Mouse (Mus musculus): ENCODE data around the gene Chd4.
"Not testable (repeated sequence)": the region's sequence is repeated elsewhere in the genome, so short reads cannot be mapped to it uniquely, and the experiment has no call there.

Gene Chd4

DNA sequence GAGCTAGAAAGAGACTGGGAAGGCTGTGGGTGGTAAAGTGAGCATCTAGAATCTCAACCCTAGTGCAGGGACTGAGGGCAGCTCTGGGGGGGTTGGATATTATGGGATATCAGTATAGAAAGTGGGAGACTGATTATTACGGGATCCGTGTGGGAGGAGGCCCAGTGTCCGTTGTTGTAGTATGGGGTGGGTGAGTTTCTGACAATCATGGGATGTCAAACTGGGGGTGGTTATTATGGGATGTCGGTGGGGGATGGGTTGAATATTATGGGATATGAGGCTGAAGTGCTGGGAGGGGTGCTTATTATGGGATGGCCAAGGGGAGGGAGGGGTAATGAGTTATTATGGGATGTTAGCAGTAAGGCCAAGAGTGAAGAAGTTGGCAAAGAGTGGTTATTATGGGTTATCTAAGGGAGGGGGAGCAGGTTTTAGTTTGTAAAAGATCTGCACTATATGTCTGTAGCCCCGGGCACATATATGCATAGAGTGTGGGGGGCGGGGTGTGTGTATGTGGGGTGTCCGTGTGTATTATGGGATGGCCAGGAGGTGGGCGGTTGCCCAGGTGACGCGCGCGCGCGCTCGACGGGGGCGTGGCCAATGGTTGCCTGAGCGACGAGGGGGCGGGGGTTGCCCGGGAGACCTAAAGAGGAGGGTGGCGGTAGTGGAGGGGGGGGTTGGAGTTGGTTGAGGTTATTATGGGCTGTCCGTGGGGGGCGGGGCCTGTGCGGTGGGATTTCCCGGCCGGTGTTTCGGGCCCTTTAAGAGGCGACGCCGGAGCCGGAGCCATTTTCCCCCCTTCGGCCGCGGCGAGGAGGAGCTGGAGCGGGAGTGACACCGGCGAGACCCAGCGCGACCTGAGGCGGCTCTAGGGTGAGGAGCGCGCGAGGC lies at the start of gene Chd4:
Gene Chd4, plus strand, starts transcription at position 591 of the 888 bp plus-strand sequence.
- DNase-seq (ENCODE audit: low read depth, low spot score), result peak; percentile 94

DNA sequence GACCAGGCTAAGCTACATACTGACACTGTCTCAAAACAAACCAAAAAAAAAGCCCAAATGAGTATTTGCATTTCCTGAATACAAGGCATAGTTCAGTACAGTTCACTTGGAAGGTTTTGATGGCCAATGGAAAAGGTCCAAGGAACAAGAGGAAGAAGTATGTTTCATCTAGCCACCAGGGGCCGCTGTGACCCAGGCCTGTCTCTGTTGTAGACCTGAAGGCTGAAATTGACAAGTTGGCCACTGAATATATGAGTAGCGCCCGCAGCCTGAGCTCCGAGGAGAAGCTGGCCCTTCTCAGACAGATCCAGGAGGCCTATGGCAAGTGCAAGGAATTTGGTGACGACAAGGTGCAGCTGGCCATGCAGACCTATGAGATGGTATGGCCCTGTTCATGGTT lies 49.1 kb upstream of the Chd4 start:
- DNase-seq (ENCODE audit: low read depth, low spot score), result peak; percentile 77

DNA sequence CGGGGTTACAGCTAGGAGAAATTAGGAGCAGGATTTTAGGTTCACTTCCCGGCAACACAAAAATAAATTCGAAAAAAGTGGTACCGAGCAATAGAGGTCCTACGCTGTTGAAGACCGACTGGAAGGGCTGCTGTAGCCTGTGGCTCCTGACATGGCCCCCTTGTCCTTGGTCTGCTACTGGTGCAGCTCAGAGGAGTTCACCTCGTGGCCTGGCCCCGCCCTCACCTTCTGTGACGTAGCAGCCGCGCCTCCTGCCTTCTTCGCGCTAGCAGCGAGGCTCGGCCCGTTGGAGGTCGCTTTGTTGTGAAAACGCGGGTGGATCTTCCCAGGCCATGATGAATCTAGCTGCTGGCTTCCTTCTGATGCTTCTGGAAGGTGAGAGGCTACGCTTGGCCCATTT lies 46.1 kb upstream of the Chd4 start, which contains the start of gene Acrbp:
Gene Acrbp, plus strand, starts transcription at position 12 of the 400 bp plus-strand sequence.
- DNase-seq (ENCODE audit: low read depth, low spot score), result no peak

DNA sequence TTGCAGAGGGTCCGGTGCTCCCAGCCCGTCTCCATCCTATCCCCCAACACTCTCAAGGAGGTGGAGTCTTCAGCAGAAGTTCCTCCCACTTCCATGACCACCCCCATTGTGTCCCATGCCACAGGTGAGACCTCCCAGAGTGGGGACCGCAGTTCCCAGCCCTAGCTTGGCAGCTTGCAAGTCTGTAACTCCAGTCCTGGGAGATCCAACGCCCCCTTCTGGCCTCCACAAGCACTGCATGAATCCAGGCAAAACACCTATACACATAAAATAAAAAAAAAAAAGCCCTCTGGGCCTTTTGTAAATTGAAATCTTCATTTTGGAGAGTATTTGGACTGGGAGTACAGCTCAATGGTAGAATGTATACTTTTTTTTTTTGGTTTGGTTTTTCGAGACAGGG lies 44.5 kb upstream of the Chd4 start:
- peak; percentile 50 for DNase-seq (ENCODE audit: low read depth, low spot score)

DNA sequence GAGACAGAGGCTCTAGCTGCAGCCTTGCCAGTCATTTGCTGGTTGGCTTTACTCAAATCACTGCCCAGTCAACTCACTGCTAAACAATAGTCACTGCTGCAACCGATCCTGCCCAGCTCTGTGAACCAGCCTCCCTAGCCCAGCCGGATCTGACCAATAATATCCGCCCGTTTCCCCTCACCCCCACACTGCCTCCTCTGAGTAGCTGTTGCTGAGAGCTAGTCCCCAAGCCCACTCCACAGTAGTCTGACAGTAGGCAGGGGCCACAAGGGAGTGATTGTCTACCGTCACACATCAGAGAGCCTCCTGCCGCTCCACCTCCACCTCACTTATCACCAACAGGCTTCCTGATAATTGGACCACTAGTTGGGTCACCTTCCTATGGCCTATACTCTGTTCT lies 34.3 kb upstream of the Chd4 start:
- no peak for DNase-seq (ENCODE audit: low read depth, low spot score)

DNA sequence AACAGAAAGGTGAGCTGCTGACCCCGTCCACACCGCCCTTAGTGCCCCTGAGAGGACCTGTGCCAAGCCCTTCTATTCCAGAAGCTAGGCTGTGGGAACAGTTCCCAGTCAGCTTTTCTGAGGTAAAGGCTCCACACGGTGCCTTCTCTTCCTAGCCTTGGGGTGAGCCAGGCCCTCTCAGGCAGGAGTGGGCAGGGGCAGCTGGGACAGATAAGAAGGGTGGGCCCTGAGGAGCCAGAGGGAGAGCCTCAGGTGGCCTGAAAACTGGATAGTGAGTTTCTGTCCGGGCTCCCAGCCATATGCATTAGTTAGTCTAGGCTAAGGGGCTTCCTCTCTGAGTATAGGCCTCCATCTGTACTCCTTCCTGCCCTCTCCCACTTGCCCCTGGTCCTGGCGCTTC lies 33.3 kb upstream of the Chd4 start:
- no peak for DNase-seq (ENCODE audit: low read depth, low spot score)

DNA sequence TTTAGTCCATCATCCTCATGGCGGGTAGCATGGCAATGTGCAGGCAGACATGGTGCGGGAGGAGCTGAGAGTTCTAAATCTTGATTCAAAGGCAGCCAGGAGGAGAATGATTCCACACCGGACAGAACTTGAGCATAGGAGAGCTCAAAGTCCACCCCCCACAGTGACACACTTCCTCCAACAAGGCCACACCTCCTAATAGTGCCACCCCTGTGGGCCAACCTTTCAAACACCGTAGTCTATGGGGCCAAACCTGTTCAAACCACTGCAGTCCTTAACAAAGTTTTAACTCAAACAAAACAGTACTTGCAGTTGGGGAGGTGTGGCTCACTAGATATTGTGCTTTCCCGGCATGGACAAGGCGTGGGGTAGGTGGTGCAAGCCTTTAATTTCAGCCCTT lies 31.9 kb upstream of the Chd4 start:
- DNase-seq (ENCODE audit: low read depth, low spot score), result no peak

DNA sequence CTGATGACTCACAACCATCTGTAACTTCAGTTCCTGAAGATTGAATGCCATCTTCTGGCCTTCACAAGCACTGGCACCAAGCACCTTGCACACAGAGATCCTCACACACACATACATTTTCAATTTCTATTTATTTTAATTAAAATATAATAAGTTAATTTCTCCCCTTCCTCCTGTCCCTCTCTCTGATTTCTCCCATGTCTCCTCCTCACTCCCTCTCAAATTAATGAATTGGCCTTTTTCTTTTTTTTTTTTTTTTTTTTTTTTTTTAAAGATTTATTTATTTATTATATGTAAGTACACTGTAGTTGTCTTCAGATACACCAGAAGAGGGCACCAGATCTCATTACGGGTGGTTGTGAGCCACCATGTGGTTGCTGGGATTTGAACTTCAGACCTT lies 30.6 kb upstream of the Chd4 start:
- DNase-seq (ENCODE audit: low read depth, low spot score), result not testable (repeated sequence)

DNA sequence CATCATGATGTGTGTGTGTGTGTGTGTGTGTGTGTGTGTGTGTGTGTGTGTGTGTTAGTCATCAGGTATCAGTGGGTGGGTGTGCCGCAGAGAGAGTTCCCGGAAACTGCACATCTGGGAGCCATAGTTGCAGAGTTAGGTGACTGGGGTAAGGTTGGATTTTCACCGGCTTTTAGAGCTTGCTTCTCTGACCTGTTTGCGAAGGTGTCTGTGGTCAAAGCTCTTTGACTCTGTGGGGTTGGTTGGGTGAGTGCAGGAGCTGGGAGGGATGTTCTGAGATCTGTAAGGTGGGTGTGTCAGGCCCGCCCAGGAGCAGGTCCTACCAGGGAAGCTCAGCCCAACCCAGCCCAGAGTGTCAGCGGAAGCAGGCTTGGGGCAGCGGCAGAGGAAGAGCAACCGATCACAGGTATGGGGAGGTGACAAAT lies 28.2 kb upstream of the Chd4 start, which contains the start of gene Lpar5:
Gene Lpar5, plus strand, starts transcription at position 350 of the 425 bp plus-strand sequence.
- DNase-seq (ENCODE audit: low read depth, low spot score), result peak; percentile 82

DNA sequence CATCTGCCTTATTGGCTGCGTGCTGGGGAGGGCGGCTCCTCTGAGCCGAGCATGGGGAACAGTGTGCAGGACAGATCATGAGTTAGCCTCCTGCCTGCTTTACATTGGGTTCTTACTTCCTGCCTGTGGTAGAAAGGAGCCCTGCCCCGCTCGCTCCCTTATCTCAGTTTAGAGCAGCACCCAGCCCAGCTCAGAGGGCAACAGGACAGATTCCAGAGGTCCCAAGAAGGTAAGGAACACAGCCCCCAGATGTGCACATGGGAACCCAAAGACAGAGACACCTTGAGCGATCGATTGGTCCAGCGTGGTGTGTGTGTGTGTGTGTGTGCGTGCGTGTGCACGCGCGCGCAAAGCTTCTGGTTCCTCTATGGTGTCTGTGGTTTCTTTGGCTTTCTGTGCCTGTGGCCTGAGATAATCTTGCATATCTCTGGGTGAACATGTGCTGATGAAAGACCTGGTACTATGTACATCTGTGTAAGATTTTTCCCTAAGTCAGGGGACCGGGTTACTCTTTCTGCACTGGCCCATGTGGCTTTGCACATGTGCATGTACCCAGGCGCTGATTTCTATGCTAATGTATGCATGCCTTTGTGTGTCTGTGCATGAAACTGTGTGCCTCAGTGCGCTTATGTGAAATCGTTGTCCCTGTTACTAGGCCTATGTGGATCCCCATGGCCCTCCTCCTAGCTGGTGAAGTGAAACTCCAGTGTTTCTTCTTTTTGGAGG lies 24.4 kb upstream of the Chd4 start:
- DNase-seq (ENCODE audit: low read depth, low spot score), result peak; percentile 80

DNA sequence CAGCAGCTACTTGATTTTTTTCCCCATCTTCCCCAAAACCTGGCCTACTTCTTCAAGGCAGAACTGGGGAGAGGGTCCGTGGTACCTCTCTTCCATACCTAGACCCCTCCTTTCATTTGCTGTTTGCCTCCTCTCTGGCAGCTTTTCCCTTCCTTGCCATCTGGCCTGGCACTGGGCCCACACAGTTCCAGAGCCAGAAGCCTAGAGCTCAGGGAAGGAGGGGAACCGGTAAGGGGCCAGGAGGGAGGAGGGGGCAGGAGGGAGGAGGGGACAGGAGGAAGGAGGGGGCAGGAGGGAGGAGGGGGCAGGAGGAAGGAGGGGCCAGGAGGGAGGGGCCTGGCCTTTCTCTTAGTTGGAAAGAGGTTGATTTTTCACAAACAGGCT lies 23.9 kb upstream of the Chd4 start:
- DNase-seq (ENCODE audit: low read depth, low spot score), result peak; percentile 54

DNA sequence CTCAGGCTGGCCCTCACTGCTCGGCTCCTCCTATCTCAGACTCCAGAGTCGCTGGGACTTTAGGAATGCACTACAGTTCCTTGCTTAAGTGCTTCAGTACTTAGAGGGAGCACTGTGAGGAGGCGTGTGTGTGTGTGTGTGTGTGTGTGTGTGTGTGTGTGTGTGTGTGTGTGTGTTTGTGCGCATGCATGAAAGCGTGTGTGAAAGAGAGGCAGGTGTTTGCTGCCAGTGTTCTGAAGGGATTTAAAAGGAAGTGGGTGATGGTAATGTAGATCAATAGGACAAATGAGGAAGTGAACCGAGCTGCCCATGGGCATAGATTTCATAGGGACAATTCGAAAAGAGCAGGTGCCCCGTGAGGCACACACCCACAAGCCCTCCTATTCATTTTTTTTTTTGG lies 22.0 kb upstream of the Chd4 start:
- peak; percentile 62 for DNase-seq (ENCODE audit: low read depth, low spot score)

DNA sequence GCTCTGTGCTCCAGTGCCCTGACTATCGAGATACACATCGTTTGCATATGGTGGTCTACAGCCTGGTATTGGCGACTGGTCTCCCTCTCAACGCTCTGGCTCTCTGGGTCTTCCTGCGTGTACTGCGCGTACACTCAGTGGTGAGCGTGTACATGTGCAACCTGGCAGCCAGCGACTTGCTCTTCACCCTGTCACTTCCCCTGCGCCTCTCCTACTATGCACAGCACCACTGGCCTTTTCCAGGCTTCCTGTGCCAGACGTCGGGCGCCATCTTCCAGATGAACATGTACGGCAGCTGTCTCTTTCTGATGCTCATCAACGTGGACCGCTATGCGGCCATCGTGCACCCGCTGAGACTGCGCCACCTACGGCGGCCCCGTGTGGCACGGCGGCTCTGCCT lies 14.4 kb upstream of the Chd4 start:
- no peak for DNase-seq (ENCODE audit: low read depth, low spot score)

DNA sequence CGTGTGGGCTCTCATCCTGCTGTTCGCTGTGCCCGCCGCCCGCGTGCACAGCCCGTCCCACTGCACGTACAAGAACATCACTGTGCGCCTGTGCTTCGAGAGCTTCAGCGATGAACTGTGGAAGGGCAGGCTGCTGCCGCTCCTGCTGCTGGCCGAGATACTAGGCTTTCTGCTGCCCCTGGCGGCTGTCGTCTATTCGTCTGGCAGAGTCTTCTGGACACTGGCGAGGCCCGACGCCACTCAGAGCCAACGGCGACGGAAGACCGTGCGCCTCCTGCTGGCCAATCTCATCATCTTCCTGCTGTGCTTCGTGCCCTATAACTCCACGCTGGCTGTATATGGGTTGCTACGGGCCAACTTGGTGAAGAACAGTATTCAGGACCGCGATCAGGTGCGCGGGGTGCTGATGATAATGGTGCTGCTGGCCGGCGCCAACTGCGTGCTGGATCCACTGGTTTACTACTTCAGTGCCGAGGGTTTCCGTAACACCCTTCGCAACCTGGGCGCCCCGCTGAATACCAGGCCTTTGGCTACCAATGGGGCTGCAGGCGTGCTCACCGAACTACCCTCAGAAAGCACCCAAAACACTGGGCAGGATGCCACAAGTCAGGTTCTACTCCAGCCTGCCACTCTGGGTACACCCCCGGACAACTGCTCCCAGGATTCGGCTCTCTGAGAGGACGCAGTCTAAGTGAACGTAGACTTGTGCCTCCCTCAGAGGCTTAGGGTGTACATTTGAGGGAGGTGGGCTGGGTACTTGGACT lies 13.8 kb upstream of the Chd4 start:
- DNase-seq (ENCODE audit: low read depth, low spot score), result no peak

DNA sequence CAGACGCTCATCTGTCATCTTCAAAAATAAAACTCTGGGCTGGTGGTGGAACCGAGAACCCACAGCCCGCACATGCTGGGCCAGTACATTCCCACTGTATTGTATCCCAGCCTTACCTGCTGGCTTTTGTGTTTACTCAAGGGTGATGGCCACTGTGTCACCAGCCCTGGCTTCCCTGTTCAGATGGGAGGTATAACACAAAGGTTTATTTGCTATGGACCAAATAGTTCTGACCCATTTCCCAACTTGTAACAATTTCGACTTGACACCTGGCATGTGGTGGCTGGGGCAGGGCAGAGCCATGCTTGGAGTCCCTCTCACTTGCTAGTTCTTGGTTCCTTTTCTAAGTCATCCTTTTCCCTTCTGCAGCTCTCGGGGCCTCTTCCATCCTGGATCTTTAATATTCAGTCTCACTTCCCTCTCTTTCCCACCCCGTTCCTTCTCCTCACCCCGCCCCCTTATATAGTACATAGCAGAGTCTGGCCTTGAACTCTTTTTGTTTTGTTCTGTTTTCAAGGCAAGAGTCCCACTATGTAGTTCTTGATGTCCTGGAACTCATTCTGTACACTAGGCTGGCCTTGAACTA lies 12.9 kb upstream of the Chd4 start:
- no peak for DNase-seq (ENCODE audit: low read depth, low spot score)

DNA sequence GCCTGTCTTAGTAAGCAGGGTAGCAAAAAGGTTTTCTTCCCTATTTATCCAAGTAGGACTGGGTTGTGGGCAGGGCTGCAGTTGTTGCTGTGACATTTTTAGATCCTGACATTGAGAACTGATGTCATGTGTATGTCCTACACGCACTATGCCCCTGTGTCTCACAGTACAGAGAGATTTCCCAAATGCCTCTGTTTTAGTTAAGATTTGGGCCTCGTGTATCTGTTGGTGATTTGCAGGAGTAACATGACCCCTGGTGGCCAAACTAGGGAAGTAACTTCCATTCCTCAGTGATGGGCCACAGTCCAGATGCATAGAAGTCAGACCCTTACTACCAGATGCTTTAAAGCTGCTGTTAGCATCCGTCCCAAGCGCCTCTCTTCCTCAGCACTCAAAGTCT lies 11.4 kb upstream of the Chd4 start:
- peak; percentile 76 for DNase-seq (ENCODE audit: low read depth, low spot score)

DNA sequence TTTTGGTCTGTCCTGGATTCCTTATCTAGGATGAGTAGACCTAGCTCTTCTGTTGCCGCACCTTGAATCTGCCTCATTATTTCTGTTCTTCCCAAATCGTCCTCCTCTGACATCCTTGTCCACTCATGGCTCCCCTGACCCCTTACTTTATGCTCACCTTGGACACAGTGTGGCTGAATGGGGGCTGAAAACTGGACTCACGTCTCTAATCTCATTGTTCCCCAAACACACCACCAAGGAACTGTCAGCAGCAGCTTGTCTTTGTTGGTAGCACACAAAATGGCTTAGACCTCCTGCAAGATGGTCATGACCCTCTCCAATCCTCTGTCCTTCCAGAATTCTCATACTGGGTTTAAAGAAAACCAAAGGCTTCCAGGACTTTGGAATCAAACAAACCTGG lies 7.8 kb upstream of the Chd4 start:
- DNase-seq (ENCODE audit: low read depth, low spot score), result no peak

DNA sequence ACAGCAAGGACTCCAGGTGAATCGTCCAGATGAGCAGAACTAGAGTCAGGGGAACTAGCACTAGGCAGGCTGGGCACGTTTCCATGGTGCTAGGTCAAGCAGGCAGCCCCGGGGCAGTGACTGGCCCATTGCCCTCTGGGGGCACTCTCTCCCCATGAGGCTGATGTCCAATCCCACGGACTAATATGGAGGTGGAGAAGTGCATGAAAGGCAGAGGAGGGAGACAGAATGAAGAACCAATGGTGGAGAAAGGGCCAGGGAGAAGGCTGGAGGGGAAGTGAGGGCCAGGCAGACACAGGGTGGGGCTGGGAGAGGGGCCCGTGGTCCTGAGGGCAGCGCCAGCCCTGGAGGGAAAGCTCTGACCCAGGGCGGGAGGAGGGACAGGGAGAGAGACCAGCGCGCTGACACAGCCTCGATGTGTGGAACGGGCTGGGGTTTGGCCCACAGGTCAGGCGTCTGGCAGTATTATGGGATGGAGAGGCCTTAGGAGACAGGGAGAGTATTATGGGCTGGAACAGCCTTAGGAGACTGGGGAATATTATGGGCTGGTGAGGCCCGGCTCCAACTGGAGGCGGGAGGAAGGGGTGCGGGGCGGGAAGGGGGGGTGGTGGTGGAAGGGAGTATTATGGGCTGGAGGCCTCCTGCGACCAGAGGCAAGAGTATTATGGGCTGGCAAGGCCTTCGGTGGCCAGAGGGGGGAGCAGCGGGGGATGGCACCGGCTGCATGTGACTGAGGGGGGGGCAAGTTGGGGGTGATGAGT lies 7.0 kb upstream of the Chd4 start:
- no peak for DNase-seq (ENCODE audit: low read depth, low spot score)

DNA sequence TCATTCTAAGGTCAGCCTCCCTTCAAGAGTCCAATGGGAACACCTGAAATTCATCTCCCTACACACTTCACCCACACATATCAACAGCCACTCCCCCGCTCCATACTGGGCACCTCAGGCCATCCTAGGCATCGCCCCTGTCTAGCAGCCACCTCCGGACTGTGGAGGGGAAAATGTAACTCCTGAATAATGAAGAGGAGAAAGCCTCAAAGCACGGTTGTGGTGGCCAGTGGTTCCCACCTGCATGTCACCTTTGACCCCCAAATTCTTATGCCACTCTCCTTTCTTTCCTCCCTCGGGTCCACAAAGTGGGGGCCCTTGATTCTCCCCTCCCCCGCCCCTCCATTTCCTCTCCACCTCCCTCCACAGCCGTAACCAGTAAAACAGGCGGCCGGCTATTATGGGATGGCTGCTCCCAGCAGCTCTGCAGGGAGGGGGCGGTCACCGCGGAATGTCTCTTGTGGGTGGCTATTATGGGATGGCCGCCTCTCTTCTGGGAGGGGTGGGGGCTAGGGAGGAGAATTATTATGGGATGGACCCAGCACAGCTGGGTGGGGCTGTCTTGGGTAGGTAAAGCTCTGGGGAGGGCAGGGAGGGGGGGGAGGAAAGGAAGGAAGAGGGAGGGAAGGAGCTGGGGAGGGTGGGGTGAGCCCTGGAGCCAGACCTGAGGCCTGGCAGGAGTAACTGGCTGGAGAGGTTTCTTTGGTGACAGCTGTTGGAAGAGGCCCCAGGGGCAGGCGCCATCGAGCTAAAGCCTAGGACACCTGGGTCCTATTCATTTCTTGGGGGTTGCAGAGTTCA lies 6.1 kb upstream of the Chd4 start:
- peak; percentile 55 for DNase-seq (ENCODE audit: low read depth, low spot score)
